Mouse (Mus musculus): Measurements from ENCODE around the gene Lrrc59. TPM values are rescaled to one million over a fixed set of nuclear protein-coding genes. Genes with fewer than 3 reads are reported as not detected.
A peak's percentile ranks its signal among the peaks of the same experiment; 100 is the strongest.
"Not testable (repeated sequence)": the region's sequence is repeated elsewhere in the genome, so short reads cannot be mapped to it uniquely, and the experiment has no call there.

Lrrc59 gene
- total and polyA plus RNA-seq, 2 experiments from 2014 or later = 127 to 145 TPM

DNA sequence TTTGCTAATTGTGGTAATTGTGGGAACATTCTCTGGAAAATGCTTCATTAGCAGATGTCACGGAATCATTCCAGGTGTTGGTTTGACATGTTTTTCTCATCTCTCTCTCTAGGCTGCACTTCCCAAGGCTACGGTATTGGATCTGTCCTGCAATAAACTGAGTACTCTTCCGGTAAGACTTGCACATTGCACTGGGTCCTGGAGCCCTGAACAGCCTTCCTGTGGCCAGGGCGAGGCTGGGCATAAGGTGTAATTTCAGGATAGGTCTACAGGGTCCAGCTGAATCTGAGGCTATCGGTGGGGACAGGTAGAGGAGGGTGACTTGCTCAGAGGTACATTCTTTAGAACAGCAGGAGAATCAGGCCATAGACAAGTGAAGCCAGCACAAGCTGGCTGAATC, 2.4 kb downstream of the Lrrc59 start:
- ATAC-seq = no peak

GRCm38 (mm10) chr11:94632988-94633387, 3.4 kb downstream of the Lrrc59 start:
- Histone ChIP-seq H3K4me3 (ENCODE audit: low read depth, low read length) (no peak overlapping the region), H3K9me3 (ENCODE audit: low read length) (no peaks in the 10 kb centered on the region), H3K4me1 (ENCODE audit: insufficient read depth) (no peaks in the 10 kb centered on the region; the same call in 1 of the 2 replicates), H3K36me3 (ENCODE audit: insufficient read depth) (peaks cover 57% of the 10 kb centered on the region), H3K27me3 (ENCODE audit: insufficient read depth, low read length) (no peaks in the 10 kb centered on the region), H3K9ac (no peak overlapping the region), H3K27ac (ENCODE audit: low read depth, low read length) (no peak overlapping the region), H3K4me2 (ENCODE audit: low read depth) (no peak overlapping the region)
- 82% methylated on average over 8 of the region's 8 CpGs for WGBS
- TF ChIP-seq CTCF (IDR thresholded peaks at IDR 0.05; ENCODE audit: low read depth) = no peak
- no peak for ATAC-seq
- DNase-seq = no peak

More for the DNA sequence above, 2.4 kb downstream of the Lrrc59 start:
- no peak overlapping the region for H3K9ac ChIP-seq
- no peaks in the 10 kb centered on the region for H3K9me3 ChIP-seq (ENCODE audit: low read length)
- WGBS = 93% methylated on average over 5 of the region's 5 CpGs
- no peak overlapping the region for H3K4me3 ChIP-seq (ENCODE audit: low read depth, low read length)
- H3K27ac ChIP-seq (ENCODE audit: low read depth, low read length) = no peak overlapping the region
- no peaks in the 10 kb centered on the region; the same call in 1 of the 2 replicates for H3K4me1 ChIP-seq (ENCODE audit: insufficient read depth)
- peaks cover 46% of the 10 kb centered on the region for H3K36me3 ChIP-seq (ENCODE audit: insufficient read depth)
- no peak for DNase-seq
- no peaks in the 10 kb centered on the region for H3K27me3 ChIP-seq (ENCODE audit: insufficient read depth, low read length)
- TF ChIP-seq CTCF (IDR thresholded peaks at IDR 0.05; ENCODE audit: low read depth) = no peak
- H3K4me2 ChIP-seq (ENCODE audit: low read depth) = no peak overlapping the region

DNA sequence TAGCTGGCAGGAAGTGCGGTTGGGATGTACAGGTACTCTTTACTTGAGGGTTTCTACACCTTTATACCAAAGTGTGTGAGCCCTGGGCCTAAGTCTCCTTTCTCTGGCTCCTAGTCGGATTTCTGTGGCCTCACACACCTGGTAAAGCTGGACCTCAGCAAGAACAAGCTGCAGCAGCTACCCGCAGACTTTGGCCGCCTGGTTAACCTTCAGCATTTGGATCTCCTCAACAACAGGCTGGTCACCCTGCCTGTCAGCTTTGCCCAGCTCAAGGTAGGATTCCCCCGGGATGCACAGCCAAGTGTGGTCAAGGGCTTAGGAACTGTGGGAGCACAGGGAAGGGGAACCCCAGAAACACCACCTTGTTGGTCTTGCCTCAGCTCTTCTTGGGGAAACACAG, 4.9 kb downstream of the Lrrc59 start:
- Histone ChIP-seq H3K36me3 (ENCODE audit: insufficient read depth) (peaks cover 71% of the 10 kb centered on the region), H3K4me2 (ENCODE audit: low read depth) (no peak overlapping the region), H3K9me3 (ENCODE audit: low read length) (no peaks in the 10 kb centered on the region), H3K4me1 (ENCODE audit: insufficient read depth) (no peaks in the 10 kb centered on the region; the same call in 1 of the 2 replicates), H3K9ac (no peak overlapping the region), H3K4me3 (ENCODE audit: low read depth, low read length) (no peak overlapping the region), H3K27ac (ENCODE audit: low read depth, low read length) (no peak overlapping the region), H3K27me3 (ENCODE audit: insufficient read depth, low read length) (no peaks in the 10 kb centered on the region)
- TF ChIP-seq CTCF (IDR thresholded peaks at IDR 0.05; ENCODE audit: low read depth) = no peak
- DNase-seq (no peak), ATAC-seq (no peak)
- 88% methylated on average over 5 of the region's 5 CpGs for WGBS

DNA sequence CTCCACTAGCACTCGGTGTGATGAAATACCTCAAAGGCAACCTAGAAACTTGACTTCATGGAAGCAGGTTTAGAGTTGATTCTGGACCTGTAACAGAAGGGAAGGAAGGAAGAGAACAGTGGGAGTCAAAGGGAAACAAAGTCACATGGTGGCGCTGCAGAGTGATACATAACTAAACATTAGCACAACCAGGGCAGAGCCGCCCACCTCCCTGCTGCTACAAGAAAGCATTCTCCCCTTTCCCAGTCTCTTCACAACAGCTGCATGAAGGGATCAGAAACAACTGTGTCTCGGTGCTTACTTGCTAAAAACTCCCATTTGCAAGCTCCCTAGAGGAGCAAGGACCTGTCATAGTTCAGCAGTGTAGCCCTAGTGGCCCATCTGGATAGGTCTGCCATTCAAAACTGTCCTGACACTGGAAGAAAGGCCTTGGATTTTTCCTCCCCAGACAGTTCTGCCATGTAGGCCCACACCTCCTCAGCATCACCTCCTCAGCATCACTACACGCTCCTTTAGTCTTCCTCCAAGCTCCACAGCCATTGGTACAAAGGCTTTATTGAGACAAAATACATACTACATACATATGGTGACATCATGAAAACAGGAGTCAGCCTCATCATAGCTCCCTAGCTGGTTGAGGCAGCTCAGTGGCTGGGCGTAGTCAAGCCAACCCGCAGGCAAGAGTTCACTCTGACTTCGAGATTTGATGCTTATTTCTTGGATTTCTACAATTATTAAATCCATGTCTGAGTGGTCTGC, 15.1 kb downstream of the Lrrc59 start:
- ATAC-seq (no peak), DNase-seq (no peak)
- Histone ChIP-seq H3K36me3 (ENCODE audit: insufficient read depth) (peaks cover 56% of the 10 kb centered on the region), H3K9me3 (ENCODE audit: low read length) (no peaks in the 10 kb centered on the region), H3K27ac (ENCODE audit: low read depth, low read length) (no peak overlapping the region), H3K9ac (no peak overlapping the region), H3K27me3 (ENCODE audit: insufficient read depth, low read length) (no peaks in the 10 kb centered on the region), H3K4me1 (ENCODE audit: insufficient read depth) (no peaks in the 10 kb centered on the region), H3K4me2 (ENCODE audit: low read depth) (no peak overlapping the region), H3K4me3 (ENCODE audit: low read depth, low read length) (no peak overlapping the region)
- WGBS = 87% methylated on average over 8 of the region's 8 CpGs
- TF ChIP-seq CTCF (IDR thresholded peaks at IDR 0.05; ENCODE audit: low read depth) = no peak

DNA sequence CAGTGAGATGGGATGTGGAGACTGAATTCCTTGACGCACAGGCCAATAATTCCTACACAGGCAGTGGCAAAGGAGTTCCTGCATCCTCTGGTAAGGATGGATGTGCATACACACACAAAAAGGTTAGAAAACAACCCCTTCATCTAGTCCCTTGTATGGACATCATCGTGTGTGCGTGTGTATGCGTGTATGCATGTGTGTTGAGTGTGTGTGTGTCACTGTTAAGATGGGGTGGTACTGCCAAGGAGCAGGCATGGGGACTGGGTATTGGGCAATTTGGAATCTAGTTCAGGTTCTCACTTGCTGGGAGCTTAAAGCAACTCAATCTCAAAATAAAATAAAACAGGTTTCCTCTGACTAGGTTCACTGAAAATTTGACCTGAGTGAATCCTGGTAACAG, 16.9 kb downstream of the Lrrc59 start:
- DNase-seq = no peak
- peaks cover 38% of the 10 kb centered on the region for H3K36me3 ChIP-seq (ENCODE audit: insufficient read depth)
- TF ChIP-seq CTCF (IDR thresholded peaks at IDR 0.05; ENCODE audit: low read depth) = no peak
- no peak for ATAC-seq
- no peak overlapping the region for H3K4me2 ChIP-seq (ENCODE audit: low read depth)
- H3K4me1 ChIP-seq (ENCODE audit: insufficient read depth) = no peaks in the 10 kb centered on the region
- no peak overlapping the region for H3K27ac ChIP-seq (ENCODE audit: low read depth, low read length)
- H3K9me3 ChIP-seq (ENCODE audit: low read length) = no peaks in the 10 kb centered on the region
- no peak overlapping the region for H3K9ac ChIP-seq
- 94% methylated on average over 4 of the region's 4 CpGs for WGBS
- no peak overlapping the region for H3K4me3 ChIP-seq (ENCODE audit: low read depth, low read length)
- no peaks in the 10 kb centered on the region for H3K27me3 ChIP-seq (ENCODE audit: insufficient read depth, low read length)

DNA sequence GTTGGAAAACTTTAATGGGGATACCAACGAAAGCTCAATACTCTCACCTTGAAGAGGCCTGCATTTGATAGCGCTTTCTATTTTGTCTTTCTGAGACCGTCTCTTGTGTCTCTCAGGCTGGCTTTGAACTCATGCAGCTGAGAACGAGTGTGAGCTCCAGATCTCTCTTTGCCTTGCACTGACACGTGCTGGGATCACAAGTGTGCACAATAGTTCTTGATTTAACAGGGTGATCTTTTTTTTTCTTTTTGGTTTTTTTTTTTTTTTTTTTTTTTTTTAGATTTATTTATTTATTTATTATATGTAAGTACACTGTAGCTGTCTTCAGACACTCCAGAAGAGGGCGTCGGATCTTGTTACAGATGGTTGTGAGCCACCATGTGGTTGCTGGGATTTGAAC, 21.7 kb downstream of the Lrrc59 start:
- H3K27me3 ChIP-seq (ENCODE audit: insufficient read depth, low read length); H3K27ac ChIP-seq (ENCODE audit: low read depth, low read length); DNase-seq; H3K9ac ChIP-seq; H3K4me3 ChIP-seq (ENCODE audit: low read depth, low read length); H3K9me3 ChIP-seq (ENCODE audit: low read length); ATAC-seq; H3K4me2 ChIP-seq (ENCODE audit: low read depth); H3K36me3 ChIP-seq (ENCODE audit: insufficient read depth): not testable (repeated sequence)
- H3K4me1 ChIP-seq (ENCODE audit: insufficient read depth) = peaks cover 11% of the 10 kb centered on the region
- WGBS = 96% methylated on average over 5 of the region's 7 CpGs

- no peak overlapping the region for H3K27ac ChIP-seq (ENCODE audit: low read depth, low read length)
- H3K9me3 ChIP-seq (ENCODE audit: low read length) = no peaks in the 10 kb centered on the region
- ATAC-seq (no peak), DNase-seq (no peak)
- peak overlapping the region; percentile 59 for H3K4me3 ChIP-seq (ENCODE audit: low read depth, low read length)
- no peak overlapping the region for H3K9ac ChIP-seq
- no peak overlapping the region for H3K4me2 ChIP-seq (ENCODE audit: low read depth)
- H3K27me3 ChIP-seq (ENCODE audit: insufficient read depth, low read length) = no peaks in the 10 kb centered on the region
- TF ChIP-seq CTCF (IDR thresholded peaks at IDR 0.05; ENCODE audit: low read depth) = no peak
- WGBS = 55% methylated on average over 8 of the region's 8 CpGs
- H3K36me3 ChIP-seq (ENCODE audit: insufficient read depth) = peaks cover 11% of the 10 kb centered on the region
- peaks cover 11% of the 10 kb centered on the region for H3K4me1 ChIP-seq (ENCODE audit: insufficient read depth)
Observed at GRCm38 (mm10) chr11:94652973-94653372, 23.4 kb downstream of the Lrrc59 start.
